Mouse (Mus musculus) adrenal gland, postnatal 36 days (tissue): Measurements from ENCODE around the gene Hist1h1d. TPM values are rescaled to one million over a fixed set of nuclear protein-coding genes. Genes with fewer than 3 reads are reported as not detected.
A peak's percentile ranks its signal among the peaks of the same experiment; 100 is the strongest.
"Not testable (repeated sequence)": the region's sequence is repeated elsewhere in the genome, so short reads cannot be mapped to it uniquely, and the experiment has no call there.

Experiments used
- DNase-seq, 2 experiments: peaks; one replicate each; pipeline ENCODE4 v3.0.0; 2021; ENCODE audit warnings: mixed read lengths in 1 of 2
- total RNA-seq, 2 experiments: library from RNA; stranded (reverse); gene quantifications; 2 replicates each; pipeline ENCODE4 v1.2.3; 2021

Hist1h1d gene
- total RNA-seq, 2 experiments from 2014 or later = 4.5 to 4.9 TPM

- no peak for DNase-seq
Measured at GRCm38 (mm10) chr13:23546694-23547093, 6.4 kb upstream of the Hist1h1d start.

GRCm38 (mm10) chr13:23550761-23551145 is 2.3 kb upstream of the Hist1h1d start:
- DNase-seq = no peak

DNA sequence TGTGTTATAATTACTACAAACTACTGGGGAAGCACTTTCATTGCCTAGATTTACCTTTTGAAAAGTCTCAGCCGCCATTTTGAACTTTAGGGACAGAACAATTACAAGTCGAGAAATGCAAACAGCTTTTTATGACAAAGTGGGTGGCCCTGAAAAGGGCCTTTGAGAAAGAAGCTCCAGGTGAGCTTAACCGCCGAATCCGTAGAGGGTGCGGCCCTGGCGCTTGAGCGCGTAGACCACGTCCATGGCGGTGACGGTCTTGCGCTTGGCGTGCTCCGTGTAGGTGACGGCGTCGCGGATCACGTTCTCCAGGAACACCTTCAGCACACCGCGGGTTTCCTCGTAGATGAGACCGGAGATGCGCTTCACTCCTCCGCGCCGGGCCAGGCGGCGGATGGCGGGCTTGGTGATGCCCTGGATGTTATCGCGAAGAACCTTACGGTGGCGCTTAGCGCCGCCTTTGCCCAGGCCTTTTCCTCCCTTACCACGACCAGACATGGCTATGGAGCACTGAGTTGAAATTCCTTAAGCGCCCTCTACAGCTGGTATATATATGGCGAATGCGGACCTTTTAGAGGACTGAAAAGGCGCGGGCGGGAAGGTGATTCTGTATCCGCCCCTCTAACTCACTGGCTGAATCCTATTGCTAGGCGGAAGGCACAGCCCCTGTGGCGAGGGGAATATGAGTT is 1.8 kb upstream of the Hist1h1d start, which contains the start of gene Hist1h4f:
Hist1h4f (minus strand) TSS at position 503 of the 689 bp plus-strand sequence.
- DNase-seq = peak; percentile 84 to 86

- no peak for DNase-seq
Measured at GRCm38 (mm10) chr13:23551931-23552914, 839 bp upstream of the Hist1h1d start.

GRCm38 (mm10) chr13:23554393-23554792 is 1.3 kb downstream of the Hist1h1d start:
- DNase-seq = no peak

- DNase-seq = peak; percentile 80 to 81
Measured at GRCm38 (mm10) chr13:23554925-23555838, 2.1 kb downstream of the Hist1h1d start.

DNA sequence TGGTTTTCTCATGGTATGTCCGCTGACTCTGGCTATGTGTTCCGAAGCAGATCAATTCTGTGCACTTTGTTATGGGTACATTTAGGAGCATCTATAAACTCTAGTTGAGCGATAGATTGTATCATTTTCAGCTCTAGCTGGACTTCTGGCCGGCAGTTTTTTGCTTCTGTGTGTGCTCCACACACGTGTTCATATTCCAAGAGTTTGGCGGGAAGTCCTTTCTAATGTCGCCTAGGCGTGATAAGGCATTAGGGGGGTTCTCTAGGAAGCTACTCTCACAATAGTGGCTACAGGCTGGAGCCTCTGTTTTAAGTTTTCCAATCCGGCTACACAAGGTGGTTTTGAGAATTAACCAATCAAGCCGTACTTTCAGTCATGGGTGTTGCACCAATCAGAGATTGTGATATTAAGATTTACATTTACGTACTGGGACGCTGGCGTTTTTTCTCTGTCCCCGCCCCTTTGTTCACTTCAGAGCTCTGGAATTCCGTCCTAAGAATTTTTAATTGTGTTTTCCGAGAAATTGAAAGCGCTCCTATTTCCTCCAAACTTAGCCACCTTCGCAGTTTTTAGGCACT is 2.9 kb downstream of the Hist1h1d start:
- DNase-seq = peak; percentile 45 to 61

DNA sequence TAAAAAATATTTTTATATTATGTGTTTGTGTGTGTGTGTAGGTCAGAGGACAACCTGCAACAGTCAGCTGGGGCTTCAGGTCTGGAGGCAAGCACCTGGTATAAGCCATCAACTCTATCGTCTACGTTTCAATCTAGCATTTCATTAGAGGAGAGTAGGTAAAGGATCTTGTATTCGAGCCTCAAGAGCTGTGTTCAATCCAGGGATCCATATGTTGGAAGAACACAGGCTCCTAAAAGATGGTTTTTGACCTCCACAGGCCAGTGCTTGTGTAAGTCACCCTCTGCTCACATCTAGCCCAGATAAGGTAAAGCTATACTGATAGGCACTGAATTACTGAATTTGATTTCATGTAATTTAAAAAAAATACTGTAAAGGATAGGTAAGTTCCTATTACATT is 3.8 kb downstream of the Hist1h1d start:
- DNase-seq = no peak

DNA sequence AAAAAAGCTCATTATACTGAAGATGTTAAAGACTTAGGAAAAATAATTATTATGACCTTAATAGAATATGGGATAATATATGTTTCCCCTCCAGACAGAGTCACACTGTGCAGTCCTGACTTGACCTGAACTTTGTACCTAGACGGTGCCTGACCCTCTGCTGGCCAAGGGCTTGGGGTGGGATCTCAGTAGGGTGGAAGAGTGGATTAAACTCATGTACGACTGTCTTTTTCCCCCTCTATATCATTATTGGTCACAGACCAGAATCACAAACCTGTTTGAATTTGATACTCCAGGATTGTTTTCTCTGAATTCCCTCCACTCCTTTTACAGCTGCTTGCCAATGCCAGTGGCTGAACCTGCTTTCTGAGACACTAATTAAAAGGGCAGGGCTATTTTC is 7.6 kb downstream of the Hist1h1d start:
- DNase-seq = not testable (repeated sequence)

DNA sequence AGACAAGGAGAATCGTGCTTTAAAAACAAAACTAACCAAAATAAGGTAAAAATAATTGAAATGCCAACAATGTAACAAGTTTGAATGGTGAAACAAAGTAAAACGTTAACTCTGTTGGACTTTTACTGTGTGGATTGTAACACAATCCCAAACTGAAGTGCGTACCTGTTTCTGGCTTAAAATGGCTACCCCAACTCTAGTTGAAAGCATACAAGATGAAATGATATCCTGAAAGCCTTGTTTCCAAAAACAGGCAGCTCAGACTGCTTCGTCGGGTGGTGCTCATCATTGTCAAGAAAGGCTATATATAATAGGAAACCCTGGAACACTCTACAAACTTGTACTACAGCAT is 8.4 kb downstream of the Hist1h1d start:
- DNase-seq = not testable (repeated sequence)

GRCm38 (mm10) chr13:23561883-23562659 is 9.0 kb downstream of the Hist1h1d start, which contains the start of gene Hist1h3e:
Hist1h3e (minus strand) TSS chr13:23562369.
- DNase-seq = peak; percentile 91 to 92

DNA sequence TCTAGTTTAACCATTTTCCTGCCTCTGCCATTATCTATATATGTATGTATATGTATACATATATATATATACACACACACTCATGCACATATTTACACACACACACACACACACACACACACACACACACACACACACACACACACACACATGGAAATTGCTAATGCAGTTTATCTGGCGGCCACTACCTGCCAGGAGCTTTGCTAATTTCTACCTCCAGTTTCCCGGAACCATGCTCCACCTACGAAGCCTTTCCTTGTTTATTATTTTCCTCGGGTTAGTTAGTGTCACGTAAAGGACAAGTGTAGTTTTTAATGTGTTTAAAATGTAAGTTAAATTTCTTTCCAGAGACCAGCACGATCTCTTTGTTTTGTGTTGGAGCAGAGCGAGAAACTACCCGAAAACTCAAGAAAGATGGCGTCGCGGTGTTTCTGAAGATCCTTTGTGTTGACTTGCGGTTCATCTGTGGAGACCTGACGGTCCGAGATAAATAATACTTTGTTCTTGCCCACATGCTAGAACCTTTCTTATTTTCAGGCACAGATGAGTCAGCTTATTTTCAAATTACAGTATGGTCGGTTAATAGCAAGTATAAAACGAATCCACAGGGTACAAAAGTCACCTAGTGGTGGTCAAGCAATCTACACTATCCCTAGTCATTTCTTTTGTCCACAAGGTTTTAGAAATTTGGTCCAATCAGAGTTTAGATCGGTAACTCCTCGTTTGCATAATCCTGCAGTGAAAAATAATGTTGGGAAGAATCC is 9.8 kb downstream of the Hist1h1d start:
- no peak for DNase-seq

- no peak for DNase-seq
Measured at GRCm38 (mm10) chr13:23564482-23564881, 11.4 kb downstream of the Hist1h1d start.

- not testable (repeated sequence) for DNase-seq
Measured at GRCm38 (mm10) chr13:23570261-23571021, 17.4 kb downstream of the Hist1h1d start.

- DNase-seq = peak; percentile 53
Measured at GRCm38 (mm10) chr13:23571022-23571503, 18.0 kb downstream of the Hist1h1d start, which contains the start of the genes Hist1h2ae and Hist1h2bg. Hist1h2ae (minus strand) TSS chr13:23571220. Hist1h2bg (plus strand) TSS chr13:23571396.

DNA sequence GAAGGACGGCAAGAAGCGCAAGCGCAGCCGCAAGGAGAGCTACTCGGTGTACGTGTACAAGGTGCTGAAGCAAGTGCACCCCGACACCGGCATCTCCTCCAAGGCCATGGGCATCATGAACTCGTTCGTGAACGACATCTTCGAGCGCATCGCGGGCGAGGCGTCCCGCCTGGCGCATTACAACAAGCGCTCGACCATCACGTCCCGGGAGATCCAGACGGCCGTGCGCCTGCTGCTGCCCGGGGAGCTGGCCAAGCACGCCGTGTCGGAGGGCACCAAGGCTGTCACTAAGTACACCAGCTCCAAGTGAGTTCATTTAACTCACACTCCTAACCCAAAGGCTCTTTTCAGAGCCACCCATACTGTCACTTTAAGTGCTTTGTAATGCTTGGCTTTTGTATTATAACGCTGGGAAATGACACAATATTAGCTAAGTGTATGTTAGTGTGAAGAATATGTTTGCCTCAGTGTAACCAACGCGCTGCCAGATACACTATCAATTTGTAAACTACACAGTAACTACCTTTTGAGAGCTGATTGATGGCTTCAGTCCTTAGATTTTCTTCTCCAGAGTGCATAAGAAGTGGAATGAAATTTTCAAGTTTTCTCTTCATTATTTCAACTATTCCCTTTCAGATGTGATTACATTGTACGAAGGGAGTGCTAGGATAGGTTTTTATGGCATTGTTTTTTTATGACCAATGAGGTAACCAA is 18.6 kb downstream of the Hist1h1d start:
- DNase-seq = not testable (repeated sequence)

- DNase-seq = no peak
Measured at GRCm38 (mm10) chr13:23572218-23573033, 19.4 kb downstream of the Hist1h1d start.
